Mouse (Mus musculus) frontal cortex, adult 2 months (tissue): ENCODE data around the gene Hebp1. TPM values are rescaled to one million over a fixed set of nuclear protein-coding genes. Genes with fewer than 3 reads are reported as not detected.
A peak's percentile ranks its signal among the peaks of the same experiment; 100 is the strongest.

Experiments
- DNase-seq, 2 experiments: peaks; one replicate each; pipeline ENCODE4 v3.0.0; 2022; ENCODE audit warnings: low spot score in 1 of 2; ENCODE audit errors: extremely low spot score in 1 of 2
- polyA plus RNA-seq: library from polyadenylated mRNA; depleted of rRNA; stranded (reverse); fragments of >200 nt; gene quantifications from 2 replicates; pipeline ENCODE4 v1.2.3, GENCODE M21; 2012

Hebp1 gene
- polyA plus RNA-seq, 1 experiment, result 38.2 TPM

DNA sequence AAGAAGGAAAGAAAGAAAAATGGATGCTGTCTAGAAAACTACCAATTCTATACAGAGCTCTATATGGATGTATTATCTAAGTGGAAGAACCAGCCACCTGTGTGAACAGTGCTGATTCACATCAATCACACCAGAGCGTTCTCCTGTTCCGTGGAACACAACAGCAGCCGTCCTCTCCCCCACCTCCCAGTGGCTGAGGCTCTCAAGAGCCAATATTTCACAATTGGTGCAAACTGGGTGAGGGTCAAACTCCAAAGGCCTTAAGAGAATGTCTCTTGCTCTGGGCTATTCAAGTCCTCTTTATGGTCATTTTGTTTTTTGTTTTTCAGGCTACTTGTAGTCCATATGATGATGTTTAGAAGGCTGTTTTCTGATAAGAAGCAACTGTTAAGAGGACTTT lies 32.6 kb downstream of the Hebp1 start:
- DNase-seq, result no peak

DNA sequence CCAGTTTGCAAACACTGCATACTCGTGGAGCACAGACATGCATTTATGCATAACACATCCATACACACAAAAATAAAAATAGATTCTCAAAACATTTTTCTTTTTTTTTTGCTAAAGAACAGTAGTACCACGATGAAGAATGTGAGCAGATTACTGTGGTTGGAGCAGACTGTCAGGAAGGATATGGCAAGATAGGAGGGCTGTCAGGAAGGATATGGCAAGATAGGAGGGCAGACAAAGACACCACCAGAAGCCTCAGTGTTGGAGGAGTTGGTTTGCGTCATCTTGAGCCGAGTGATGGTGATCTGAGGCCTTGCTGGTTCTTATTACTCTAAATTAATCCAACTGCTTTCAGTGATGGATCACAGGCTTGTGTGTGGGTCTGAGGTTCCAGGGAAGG lies 35.0 kb downstream of the Hebp1 start:
- DNase-seq, result no peak

DNA sequence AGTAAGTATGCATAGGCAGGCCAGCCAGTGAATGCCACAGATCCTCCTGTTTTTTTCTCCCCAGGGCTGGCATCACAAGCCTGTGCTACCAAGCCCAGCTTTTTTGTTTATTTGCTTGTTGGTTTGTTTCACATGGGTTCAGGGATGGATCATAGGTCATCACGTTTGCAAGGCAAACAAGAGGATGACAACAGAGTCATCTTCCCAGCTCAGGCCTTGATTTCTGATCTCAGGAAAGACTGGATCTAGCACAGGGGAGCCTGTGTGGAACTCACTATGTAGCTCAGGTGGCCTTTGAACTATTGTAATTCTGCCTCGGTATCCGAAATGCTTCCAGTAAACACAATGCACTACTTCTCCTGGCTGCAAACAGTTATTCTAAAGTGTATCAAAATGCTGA lies 35.5 kb downstream of the Hebp1 start:
- DNase-seq, result no peak

DNA sequence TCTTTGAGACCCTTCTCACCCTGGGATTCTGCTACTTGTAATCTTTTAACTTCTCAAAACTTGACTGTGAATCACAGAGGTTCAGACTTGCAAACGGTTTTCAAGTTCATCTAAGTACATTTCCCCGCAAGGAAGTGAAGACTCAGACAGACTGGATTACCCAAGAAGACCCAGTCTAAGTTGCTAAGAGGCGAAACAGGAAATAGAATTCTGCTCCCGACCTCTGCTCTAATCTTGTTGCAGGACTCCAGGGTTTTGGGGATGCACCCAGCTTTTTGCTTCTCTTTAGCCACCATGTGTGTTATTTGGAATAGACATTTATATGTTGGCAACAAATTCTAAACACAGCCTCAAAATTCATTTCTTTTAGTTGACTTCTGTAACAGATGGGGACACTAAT lies 36.5 kb downstream of the Hebp1 start:
- DNase-seq, result no peak

DNA sequence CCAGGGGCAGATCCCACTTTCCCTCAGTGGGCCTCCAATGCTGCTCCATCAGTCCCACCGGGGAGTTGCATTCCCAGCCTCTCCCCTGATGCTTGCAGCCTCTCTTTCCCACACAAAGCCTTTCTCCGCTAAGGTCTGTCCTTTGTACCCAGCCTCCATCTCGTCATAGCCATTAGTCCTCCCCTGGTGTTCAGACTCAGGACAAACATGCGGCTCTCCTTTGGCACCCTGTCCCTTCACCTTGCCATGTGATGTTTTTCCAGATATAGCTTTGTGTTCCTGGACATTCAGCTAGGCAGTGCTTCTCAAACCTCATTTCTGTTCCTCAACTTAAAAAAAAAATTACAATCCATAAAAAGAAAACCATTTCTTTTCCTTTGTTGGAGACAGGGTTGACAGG lies 39.3 kb downstream of the Hebp1 start:
- DNase-seq, result no peak

DNA sequence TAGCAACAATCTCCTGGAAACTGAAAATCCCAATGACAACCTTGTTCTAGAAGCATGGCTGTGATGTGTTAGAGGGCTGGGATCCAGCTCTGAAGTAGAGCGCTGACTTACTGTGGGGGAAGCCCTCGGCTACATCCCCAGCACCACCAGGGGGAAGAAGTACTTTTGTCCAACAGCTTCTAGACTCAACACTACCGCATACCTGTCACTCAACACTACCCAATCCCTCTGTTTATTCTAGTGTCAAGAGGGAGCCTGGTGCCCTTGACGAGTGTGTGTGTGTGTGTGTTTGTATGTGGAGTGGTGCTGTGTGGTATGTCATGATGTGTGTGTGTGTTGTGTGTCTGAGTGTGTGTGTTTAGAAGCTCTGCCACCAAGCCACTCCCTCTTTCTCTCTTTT lies 40.3 kb downstream of the Hebp1 start:
- DNase-seq, result no peak

DNA sequence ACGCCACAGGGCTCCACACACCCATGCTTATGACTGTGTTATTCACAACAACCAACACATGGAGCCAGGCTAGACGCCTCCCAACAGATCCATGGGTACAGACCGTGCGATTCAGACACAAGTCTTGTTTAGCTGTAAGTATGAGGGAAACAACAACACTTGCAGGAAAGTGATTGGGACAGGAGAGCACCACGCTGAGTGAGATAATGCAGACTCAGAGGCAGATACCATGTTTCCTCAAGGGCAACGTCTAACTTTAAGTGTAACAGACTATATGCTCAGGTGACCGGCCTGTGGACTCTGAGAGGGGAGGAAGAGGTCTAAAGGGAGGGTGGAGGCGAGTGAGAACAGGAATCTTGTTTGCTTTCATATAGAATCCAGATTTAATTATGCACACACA lies 41.2 kb downstream of the Hebp1 start:
- DNase-seq, result no peak

DNA sequence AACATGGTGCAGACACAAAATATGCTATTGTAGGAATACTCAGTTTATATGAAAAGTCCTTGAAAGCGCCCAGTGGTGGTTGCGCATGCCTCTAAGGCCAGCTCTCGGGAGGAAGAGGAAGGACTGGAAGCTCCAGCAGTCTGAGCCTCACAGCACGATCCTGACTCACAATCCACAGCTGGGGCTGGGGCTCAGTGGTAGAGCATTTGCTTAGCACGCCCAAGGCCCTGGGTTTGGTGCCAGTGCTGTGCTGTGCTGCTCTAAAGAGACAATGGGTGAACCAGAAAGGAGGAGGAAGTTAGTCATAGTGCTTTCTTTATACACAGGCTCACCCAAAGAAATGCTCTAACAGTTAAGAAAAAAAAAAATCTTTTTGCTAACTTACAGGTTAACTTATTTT lies 44.1 kb downstream of the Hebp1 start:
- DNase-seq, result peak in 1 of 2 experiments; percentile 57

DNA sequence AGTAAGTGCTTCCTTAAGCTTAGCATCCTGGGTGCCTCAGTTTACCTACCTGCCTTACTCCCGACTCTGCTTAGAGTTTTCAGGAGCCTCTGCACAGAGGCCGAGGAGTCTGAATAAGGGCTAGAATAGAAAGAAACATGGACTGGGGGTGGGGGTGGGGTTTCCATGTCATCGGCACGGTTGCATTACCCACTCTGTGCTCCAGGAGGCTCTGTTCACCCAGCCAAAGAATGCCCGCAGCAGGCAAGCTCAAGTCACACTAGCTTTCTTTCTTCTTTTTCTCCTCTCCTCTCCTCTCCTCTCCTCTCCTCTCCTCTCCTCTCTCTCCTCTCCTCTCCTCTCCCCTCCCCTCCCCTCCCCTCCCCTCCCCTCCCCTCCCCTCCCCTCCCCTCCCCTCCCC lies 47.5 kb downstream of the Hebp1 start:
- peak in 1 of 2 experiments; percentile 51 for DNase-seq

DNA sequence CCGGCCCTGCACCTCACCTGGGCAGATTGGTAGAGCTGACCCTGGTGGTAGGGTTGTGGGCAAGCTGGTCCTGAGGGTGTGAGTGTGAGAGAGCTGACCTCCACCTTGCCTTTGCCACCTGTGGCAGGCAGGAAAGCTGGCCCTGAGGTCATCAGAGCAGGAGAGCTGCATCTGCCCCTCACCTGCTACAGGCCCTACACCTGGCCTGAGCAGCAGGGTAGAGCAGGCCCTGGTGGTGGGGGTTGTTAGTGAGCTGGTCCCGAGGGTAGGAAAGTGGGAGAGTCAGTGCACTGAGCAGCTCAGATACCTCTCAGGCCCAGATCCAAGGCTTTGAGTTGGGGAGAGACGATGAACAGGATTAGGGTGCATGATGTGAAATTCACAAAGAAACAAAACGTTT lies 48.1 kb downstream of the Hebp1 start:
- no peak for DNase-seq

DNA sequence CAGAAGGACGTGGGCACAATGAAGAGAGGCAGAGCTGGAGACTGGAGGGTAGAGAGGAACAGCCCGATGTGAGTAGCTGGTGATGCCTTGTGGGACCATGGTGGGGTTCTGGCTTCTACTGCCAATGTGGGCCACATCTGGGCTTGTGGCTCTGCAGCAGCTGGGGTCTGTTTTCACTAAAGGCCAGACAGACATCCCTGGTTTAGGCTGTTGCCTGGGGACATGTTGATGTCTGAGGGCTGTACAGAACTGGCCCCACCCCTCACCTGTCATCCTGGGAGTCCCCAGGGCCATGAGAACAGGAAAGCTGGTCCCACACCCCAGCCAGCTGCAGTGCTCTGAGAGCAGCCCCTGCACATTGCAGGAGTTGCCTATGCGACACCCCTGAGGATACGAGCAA lies 48.6 kb downstream of the Hebp1 start:
- DNase-seq, result no peak

DNA sequence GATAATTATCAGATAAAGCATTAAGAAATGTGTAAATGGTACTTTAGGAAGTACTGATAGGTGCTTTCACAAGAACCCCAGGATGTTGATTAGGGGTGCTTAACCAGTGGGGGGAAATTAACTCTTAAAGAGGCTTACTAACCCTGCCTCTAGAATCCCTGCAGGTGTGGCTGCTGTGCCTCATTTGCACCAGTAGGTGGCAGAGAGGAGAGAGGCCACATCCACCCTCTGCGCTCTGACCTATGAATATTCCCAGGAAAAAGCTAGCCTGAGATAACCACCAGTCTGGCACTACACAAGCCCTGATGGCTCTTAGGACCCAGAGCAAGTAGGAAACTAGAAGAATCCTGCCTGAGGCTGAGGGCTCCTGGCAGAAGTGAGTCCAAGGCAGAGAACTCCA lies 49.3 kb downstream of the Hebp1 start:
- DNase-seq, result no peak

DNA sequence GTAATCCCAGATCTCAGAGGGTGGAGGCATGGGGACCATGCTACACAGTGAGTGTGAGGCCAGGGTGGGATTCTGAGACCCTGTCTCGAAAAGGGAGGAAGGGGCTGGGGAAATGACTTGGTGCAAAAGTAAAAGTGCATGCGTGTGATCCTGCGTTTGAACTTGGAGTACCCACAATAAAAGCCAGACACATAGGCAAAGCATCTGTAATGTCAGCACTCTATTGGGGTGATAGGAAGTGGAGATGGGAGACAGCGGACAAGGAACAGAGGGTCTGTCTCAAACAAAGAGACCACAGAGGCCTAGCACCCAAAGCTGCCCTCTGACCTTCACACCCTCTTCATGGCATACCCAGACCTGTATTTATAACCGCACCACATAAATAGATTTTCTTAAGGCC lies 51.8 kb downstream of the Hebp1 start:
- no peak for DNase-seq

DNA sequence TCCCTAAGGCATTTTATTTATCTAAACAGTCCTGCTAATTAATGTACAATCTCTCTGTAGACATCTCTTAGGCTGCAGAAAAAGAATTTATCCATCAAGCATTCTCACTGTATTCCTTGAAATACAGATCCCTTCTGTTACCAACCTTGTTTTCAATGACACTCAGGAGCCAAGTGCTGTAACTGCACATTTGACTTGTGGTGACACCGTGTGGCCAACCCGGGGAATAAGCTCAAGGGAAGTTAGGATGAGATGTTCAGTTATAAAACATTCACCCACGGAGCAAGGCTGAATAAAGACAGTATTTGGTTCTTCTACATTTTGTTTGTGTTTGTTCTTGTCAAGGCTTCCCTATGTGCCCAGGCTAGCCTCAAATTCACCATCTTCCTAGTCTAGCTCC lies 53.3 kb downstream of the Hebp1 start:
- DNase-seq, result peak in 1 of 2 experiments; percentile 63

DNA sequence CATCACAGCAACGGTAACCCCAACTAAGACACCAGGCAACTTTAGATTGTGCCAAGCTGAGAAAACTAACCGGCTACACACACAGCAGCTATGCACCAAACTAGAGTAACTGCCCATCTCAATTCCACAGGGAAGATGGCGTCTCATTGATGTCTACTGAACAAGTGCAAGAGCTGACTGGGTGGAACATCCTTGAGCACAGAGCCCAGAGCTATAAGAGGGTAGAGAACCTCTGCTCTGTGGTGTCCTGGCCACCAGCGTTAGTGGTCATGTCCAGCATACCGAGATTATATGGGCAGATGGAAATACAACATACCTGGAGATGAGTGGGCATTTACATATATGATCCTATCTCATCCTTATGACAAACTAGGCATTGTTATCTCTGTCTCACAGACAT lies 54.7 kb downstream of the Hebp1 start:
- no peak for DNase-seq

DNA sequence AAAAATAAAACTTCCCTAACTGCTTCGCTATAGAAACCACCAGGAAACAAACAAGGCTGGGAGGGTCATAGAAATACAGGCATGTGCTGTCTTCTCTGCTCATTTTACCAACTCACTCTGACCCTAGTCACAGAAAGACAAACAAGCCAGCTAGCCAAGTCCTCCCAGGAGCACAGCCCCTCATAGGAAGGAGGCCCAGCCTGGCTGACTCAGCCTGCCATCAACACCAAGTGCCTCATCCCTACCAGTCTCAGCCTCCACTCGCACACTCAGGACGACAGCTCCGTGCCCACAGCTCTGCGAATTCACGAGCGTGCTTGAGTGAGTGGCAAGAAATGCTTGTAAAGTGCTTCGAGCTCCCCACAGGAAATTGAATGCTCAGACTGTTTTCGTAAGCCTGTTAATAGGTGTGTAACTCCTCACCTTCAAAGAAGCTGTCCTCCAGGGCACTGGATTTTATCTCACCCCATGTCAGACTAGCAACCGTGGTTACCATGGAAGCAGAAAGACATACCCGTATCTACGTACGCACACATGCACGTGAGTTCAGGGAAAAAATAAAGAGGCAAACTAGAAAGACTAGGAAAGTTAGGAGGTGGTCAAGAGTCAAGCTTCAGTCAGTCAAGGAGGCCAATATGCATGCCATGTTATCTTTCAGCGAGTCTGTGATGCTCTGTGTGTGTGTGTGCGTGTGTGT lies 56.2 kb downstream of the Hebp1 start:
- DNase-seq, result peak in 1 of 2 experiments; percentile 53

DNA sequence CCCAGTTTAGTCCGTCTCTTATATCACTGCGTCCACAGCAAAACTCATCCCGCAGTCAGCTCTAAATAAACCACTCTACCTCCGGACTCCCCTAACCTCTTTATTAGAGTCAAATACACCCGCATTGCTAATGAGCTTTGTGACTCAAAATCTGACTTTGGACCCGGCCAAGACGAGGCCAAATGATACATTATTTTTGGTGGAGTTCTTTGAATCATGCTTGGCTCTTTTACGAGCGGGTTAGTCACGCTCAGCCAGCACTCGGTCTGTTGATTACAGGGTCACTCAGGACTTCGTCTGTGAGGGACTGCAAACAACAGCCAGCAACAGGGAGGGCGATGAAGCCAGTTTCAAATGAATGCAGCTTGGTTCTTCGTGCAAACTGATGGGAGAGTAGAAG lies 59.1 kb downstream of the Hebp1 start:
- no peak for DNase-seq

DNA sequence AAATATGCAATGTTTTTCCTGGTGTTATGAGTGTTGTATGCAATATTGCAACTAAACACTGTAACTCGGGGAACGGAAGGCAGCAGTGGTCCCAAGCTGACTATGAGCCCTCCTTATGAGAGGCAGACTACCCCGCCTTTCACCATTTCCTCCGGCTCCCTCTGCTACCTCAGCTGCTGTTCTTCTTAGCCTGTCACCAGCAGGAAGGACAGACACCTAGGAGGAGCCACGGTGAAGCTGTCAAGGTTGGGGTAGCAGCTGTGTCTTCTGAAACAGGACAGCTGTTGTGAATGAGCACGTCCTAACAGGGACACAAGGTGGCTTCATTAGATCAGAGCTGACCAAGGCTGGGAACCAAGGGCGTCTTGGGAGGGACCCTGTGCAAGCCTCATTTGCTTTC lies 59.6 kb downstream of the Hebp1 start:
- DNase-seq, result no peak

DNA sequence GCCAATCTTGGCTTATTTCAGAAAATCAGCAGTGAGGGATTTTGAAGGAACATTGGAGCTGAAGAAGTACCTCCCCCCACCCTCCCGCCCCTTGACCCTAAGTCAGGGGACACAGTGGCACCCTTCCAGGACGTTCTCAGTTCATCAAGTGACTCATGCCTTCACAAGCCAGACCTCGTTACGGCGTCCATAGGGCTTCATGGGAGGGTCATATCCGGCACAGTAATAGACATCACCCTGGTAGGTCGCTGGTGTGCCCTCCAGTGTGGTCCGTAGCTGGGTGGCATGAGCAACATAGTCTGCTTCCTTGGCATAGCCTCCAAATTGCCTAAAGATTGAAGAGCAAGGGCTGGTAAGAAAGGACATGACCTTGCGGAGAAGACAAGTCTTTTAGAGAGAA lies 60.1 kb downstream of the Hebp1 start:
- DNase-seq, result no peak

DNA sequence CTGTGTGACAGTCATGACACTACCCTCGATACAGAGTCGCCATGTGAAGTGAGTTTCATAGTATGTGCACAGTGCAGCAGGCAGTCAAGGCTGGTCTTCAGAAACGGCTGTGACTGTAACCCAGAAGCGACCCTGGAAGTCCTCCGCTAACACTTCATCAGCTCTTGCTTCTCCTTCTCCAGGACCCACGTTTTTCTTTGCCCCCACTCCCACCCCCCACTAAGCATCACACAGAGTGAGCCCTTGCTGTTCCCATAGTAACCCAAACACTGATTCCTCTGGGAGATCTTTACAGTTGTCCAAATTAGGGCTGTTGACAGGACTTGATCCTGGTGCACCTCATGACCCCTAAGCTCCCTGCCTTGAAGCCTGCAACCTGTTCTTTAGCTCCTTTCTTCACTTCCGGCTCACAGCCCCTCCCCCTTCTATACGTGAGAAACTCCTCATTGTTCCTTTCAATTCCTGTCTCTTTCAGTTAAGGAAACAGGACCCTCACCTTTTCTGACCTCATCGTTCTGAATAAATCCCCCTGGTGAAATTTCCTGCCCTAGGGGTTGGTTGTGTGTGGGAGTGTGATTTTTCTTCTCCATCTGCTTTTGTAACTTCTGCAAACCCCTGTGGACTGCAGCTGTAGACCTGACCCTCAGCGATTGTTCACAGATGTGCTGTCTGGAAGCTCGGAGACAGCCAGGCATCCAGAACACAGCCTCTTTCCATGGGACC lies 61.2 kb downstream of the Hebp1 start:
- DNase-seq, result no peak

DNA sequence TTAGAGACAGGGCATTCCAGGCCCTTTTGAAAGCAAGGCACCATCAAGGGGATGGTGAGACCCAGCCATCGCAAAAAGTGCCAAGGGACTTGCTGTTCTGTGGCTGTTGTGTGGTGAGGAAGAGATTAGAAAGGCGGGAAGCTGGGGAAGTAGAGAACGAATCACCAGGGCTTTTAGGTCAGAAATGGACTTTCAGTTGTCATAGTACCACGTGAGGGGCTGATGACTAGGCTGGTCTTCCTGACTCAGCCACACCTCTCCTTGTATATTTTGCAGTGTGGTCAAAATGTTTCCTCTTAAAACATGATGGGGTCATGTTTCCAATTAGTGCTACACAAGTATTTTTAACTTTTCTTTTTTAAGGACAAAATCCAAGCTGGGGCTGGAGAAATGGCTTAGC lies 62.1 kb downstream of the Hebp1 start:
- DNase-seq, result no peak

DNA sequence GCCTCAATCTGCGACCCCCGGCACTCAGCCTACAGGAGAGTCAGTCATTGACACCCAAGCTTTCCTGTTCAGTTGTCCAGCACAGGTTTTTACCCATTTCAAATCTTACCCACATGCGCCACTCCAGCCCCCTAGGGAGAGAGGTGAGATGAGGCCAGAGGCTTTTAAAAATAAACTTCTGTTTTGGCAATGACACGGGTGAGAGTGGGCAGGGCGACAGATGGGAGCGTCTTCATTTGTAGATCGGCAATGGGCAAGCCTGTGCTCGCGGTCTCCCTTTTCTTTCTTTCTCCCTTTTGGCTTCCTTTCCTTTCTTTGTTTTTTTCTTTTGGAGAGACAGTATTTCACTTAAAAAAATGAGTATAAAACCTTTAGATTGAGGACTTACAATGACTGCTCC lies 64.3 kb downstream of the Hebp1 start:
- DNase-seq, result peak; percentile 42 to 58
